Mouse (Mus musculus) urinary bladder, postnatal 25 days (tissue): Measurements from ENCODE around the gene Tacr2.

ENCODE experiments used
- DNase-seq: peaks from one replicate; pipeline ENCODE4 v3.0.0; 2022; ENCODE audit warnings: low spot score

Gene Tacr2

DNA sequence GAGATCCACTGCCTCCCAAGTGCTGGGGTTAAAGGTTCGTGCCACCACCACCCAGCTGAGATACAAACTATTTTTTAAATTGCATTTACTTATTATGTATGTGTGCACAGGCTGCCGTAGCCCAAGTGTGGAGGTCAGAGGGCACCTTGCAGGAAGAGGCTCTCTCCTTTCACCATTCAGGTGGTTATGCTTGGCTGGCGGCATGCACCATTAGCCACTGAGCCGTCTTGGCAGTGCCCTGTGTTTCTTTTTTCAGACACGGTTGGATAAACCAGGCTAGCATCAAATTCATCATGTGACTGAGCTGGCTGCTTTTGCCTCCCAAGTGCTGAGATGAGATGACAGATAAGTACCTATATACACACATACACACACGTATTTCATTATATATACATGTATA lies 13.0 kb upstream of the Tacr2 start:
- no peak for DNase-seq

DNA sequence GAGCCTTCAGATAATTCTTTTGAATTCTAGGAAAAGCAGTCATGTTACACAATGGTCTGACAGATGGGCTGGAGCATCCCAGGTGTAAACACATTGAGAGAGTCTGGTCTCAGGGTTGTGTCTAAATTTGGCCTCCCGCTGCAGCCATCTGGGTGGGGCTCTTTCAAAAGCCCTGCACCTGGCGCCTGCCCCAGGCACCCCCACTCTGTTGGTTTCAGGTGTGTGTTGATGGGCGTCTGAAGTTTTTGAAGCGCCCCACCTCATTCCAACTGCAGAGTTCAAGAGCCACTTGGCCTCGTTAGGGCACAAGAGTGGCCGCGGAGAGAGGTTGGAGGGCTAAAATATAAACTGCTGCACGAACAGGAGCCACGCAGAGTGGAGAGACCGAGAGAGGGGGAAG lies 9.9 kb upstream of the Tacr2 start:
- no peak for DNase-seq

DNA sequence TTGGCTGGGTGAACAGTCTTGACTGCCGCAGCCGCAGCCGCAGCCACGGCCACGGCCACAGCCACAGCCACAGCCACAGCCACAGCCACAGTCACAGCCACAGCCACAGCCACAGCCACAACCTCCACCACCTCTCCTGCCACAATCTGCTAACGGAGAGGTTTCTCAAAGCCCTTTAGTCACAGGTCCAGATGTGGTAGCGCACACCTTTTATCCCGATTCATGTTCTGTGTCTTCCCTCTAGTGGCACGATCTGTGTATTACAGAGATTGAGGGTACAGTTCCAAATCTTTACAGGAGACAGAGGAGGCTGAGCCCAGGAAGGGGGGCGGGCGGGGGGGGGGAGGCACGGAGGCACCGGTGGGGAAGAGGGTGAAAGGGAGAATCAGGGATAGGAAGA lies 9.3 kb upstream of the Tacr2 start:
- no peak for DNase-seq

DNA sequence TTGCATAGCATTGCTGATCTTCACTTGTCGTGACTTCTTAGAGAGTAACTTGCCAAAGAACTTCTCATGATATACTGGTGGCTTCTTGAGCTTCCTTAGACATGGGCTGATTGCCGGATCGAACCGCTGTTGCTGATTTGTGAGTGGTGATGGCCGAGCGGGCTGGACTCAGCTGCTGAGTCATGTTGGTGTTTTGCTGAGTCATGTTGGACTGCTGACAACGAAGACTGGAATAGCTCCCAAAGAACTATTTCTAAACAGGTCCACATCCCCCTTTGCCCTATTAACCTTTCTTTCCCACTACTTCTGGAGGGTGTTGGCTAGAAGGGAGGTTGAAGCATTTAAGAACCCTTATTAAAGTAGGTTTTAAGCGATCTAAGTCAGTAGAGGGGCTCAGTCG lies 8.2 kb upstream of the Tacr2 start:
- DNase-seq: no peak

DNA sequence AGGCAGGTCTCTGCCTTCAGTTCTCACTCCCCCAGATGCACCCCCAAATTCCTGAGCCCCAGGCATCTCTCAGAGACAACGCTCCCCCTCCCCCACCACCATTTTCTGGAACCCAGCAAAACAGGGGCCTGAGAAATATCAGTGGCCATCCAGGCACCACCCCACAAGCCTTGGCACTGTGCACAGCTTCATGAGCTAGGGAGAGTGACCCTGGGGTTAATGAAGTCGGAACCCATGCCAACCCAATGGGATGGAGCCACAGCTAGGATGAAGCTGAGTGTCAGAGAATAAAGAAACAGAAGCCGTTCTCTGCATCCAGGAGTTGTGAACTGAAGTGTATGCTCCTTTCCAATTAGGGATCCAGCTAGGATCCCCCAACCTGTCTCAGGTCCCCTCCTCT lies 5.1 kb upstream of the Tacr2 start:
- no peak for DNase-seq

DNA sequence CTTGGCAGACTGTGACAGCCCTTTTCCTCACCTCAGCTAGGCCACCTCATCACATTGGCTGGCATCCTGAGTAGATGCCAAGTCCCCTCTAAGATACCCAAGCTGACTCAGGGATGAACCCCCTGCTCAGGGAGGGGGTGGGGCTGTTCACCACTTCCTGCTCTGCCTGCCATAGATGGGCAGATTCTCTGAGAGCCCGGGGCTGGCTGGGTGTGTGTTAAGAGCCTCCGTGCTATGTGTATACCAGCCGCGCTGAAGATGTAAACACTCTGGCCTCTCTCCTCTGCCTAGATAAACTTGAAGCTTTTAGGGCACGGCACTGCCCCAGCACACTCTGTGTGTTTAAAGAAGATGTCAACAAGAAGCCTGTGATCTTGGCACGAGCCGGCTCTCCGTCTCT lies 4.4 kb upstream of the Tacr2 start:
- no peak for DNase-seq

DNA sequence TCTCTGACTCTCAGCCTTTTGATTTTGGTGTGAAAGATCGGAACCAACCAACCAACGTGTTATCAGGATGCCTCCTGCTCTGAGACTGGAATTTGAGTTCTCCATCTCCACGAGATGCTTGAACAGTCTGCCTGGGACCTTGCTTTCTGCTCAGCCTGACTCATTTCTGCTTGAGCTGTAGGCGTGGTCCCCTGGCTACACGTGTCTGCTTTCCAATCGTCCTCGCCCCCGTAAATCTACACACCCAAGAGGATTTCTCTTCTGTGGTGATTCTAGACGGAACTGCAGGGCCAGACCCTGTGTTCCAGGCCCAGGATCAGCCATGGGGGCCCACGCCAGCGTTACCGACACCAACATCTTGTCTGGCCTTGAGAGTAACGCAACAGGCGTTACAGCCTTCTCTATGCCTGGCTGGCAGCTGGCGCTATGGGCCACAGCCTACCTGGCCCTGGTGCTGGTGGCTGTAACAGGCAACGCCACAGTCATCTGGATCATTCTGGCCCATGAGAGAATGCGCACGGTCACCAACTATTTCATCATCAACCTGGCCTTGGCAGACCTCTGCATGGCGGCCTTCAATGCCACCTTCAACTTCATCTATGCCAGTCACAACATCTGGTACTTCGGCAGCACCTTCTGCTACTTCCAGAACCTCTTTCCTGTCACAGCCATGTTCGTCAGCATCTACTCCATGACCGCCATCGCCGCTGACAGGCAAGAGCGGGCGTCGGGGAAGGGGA lies 428 bp downstream of the Tacr2 start:
- no peak for DNase-seq

DNA sequence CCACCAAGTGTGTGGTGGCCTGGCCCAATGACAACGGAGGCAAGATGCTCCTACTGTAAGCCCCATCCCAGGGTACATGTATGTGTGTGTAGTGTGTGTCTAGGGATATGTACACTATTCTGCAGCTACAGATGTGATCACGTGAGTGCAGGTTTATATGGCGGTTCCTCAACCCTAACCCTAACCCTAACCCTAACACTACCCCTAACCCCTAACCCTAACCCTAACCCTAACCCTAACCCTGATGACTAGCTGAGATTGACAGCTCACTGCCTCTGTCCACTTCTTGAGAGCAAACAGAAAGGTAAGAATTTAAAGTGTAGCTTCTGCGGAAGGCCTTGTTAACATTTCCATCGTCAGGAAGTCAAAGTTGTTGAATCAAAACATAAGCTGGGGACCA lies 6.1 kb downstream of the Tacr2 start:
- no peak for DNase-seq

DNA sequence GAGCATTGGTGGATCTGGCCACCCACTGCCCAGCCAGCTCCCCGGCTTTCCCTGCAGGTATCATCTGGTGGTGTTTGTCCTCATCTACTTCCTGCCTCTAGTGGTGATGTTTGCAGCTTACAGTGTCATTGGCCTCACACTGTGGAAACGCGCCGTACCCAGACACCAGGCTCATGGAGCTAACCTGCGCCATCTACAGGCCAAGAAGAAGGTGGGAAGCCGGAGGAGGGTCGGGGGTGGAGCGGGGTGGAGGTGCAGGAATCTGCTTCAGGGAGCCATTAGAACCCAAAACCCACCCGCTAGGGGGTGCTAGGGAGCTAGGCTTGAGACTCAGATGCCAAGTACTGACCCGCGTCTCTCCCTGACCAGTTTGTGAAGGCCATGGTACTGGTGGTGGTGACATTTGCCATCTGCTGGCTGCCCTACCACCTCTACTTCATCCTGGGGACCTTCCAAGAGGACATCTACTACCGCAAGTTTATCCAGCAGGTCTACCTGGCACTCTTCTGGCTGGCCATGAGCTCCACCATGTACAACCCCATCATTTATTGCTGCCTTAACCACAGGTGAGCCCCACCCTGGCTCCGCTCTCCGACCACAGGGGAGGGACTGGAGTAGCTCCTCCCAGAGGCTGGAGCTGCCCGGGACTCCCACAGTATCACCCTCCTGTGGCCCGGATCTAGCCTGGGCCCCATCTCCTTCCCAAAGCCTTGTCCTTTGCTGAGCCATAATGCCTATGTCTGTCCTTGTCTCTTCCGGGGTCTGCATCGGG lies 9.1 kb downstream of the Tacr2 start:
- DNase-seq: peak; percentile 53

DNA sequence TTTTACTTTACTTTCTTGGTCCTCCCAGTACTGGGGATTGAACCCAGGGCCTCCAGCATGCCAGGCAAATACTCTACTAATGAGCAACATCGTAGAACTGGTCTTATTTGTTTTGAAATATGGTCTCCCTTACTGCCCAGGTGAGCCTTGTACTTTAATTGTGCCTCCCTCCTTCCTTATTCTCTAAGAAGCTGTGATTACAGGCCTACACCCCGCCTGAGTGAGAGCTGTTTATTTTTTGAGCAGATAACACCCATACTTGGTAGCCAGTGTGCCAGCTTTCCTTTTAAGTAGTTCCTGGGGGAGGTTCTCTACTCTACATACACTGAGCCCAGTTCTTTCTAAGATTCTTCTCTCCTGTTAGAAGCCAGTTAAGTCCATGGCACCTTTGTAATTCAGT lies 12.1 kb downstream of the Tacr2 start:
- DNase-seq: no peak

DNA sequence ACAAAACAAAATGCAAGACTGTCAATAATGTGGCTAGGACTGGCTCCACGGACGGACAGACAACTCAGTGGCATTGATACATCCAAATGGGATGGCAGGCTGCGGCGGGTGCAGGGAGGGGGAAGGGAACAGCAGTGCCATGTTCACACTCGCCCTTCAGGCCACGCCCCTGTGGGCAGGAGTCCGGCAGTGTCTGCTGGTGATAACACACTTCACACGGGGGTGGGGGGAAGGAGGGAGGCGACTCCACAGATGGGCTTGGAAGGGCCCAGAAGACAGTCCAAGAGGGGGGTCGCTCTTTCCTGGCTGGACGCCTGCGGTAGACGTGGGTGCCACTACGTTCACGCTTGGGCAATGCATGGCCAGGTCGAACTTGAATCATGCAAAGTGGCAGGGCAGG lies 17.0 kb downstream of the Tacr2 start:
- no peak for DNase-seq

DNA sequence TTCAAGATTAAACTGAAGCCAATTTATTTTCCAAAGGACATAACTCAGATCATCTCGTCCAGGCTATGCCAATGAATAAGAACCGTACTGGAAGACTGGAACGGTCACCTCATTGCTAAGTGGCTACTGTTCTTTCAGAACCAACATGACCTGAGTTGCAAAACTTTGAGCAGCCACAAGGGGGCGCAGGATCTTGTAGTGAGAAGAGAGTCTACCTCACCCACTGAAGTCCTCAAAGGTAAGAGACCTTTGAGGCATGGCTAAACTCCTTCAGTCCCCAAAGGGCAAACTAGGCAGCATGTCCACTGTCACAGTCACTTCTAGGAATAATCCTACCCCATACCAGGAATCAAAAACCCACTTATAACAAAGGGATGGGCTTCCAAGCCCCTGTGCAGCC lies 23.0 kb downstream of the Tacr2 start:
- DNase-seq: peak; percentile 93

DNA sequence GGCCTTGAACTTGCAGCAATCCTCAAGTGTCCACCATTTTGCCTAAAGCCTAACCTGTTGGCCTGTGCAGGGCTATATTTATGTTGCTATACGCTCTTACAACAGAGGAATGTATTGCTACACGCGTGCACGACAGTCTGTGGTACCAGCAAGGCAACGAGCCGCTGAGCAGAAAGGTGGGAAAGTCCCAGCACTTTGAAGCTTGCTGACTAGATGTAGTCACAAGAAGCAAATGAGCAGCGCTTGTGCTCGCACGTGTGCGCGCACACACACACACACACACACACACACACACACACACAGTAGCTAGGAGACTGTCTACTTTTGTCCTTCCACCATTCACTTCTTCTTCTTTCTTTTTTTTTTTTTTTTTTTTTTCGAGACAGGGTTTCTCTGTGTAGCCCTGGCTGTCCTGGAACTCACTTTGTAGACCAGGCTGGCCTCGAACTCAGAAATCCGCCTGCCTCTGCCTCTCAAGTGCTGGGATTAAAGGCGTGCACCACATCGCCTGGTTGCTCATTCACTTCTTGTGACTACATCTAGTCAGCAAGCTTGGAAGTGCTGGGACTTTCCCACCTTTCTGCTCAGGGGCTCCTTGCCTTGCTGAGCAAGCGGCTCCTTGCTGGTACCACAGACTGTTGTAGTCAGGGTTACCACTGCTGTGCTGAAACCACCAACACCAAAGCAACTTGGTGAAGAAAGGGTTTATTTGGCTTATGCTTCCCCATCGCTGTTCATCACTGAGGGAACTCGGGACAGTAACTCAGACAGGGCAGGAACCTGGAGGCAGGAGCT lies 25.5 kb downstream of the Tacr2 start:
- no peak for DNase-seq

DNA sequence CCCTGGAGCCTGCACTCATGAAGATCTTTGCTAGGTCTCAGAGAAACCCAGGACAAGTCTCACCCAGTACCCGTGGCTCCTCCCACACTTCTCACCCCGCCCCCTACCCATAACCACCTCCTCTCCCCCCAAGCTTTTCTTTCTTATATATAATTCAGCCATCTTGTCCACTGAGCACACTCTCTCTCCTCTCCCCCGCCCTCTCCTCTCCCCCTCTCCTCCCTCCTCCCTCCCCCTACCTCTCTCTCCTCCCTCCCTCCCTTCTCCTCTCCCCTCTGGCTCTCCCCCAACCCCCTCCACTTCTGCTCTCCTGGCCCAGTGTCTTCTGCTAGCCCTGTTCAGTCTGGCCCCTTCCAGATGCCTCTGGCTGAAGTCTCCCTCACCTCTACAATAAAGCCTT lies 26.8 kb downstream of the Tacr2 start:
- DNase-seq: no peak

DNA sequence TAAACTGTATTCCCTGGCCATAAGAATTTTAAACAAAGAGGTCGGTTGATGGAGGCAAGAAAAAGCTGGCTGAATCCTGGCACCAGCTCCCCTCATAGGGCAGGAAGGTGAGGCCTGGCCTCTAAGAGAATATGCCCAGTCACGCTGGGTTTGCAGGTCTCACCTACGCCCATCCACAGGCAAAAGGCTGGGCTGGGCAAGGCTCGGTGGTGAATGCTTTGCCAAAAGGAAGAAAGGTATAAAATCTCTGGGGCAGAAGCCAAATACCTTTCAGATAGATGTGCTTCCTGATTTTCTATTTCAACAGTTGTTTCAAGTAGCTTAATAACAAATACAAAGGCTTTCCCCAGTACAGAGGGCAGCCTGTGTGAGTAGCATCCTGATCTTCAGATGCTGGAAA lies 27.4 kb downstream of the Tacr2 start:
- DNase-seq: no peak

DNA sequence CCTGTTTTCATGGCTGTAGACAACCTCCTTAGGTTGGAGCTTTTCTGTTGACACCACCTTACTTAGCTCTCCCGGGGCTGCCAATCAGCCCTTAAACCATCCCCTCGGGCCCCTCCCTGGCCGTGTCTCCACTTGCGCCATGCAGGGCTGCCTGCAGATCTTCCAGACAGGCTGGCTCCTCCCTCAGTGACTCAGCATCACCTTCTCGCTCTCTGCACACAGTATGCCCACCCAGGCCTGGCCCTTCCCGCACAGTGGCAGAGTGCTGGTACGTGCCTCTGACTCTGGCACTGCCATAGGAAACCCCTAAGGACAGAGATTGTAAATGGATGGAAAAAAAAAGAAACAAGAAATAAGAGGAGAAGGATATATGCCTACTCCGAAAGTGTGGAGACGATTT lies 30.5 kb downstream of the Tacr2 start:
- peak; percentile 33 for DNase-seq

DNA sequence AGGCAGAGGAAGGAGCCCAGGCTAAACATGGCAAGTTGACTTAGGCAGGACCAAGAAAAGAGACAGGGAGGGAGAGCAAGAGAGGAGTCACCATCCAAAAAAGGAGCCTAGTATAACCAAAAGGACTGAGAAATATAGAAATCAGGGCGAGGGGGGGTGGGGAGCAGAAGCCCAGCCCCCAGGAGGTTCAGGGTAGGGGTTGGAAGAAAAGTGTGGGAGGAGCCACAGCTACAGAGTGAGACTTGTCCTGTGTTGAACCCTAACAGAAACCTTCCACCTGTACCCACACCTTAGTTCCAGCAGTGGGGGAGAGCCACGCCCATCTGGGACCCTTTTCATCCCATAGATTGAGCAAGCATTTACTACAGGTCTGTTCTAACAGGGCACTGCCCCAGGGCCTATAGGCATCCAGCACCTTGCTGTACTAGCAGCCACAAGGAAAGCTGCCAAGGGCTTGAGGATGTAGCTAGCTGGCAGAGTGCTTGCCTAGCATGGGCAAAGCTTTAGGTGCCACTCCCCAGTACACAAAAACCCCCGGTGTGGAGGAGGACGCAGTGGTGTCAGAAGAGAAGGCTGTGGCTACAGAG lies 31.1 kb downstream of the Tacr2 start:
- DNase-seq: no peak

DNA sequence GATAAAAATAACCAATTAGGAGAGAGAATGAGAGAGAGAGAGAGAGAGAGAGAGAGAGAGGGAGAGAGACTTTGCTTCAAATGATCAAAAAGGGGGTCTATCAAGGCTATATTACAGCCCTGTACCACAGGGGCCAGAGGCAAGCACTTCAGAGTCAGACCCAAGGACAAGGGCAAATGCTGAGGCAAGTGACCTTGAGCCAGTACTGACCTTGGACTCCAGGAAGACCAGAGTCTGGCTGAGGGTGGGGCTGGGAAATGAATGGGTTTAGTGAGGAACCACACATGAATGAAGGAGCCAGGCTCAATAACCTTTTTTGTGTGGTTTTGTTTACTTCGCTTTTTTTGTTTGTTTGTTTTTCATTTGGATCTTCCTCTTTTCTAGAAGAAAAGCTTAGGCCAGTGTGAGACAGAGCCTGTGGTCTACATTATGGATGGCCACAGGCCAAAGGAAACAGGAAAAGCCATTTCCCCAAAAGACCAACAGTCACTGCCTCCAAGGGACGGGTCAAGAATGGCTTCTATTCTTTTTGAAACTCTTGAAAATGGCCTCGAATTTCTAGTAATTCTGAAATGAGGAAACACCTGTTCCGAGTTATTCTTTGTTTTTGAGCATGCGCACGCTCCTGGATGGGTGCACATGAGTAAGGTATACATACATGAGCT lies 35.4 kb downstream of the Tacr2 start:
- no peak for DNase-seq

DNA sequence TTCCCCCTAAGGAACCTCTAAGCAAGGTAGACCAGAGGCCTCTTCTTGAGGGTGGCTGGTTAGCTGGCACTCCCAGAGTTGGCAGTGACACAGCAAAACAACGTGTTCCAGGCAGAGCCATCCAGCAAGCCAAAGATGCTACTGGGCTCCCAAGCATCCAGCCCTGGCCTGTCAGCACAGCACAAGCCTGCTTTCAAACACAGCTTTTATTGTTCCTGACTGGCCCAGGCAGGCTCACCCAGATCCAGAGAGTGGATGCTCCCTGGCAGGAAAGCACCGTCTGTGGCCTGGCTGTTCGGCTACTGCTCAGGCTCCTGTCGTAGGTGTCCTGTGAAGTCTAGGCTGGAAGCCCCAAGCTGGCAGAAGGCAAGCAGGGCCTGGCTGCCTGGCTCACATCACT lies 41.9 kb downstream of the Tacr2 start:
- DNase-seq: no peak

DNA sequence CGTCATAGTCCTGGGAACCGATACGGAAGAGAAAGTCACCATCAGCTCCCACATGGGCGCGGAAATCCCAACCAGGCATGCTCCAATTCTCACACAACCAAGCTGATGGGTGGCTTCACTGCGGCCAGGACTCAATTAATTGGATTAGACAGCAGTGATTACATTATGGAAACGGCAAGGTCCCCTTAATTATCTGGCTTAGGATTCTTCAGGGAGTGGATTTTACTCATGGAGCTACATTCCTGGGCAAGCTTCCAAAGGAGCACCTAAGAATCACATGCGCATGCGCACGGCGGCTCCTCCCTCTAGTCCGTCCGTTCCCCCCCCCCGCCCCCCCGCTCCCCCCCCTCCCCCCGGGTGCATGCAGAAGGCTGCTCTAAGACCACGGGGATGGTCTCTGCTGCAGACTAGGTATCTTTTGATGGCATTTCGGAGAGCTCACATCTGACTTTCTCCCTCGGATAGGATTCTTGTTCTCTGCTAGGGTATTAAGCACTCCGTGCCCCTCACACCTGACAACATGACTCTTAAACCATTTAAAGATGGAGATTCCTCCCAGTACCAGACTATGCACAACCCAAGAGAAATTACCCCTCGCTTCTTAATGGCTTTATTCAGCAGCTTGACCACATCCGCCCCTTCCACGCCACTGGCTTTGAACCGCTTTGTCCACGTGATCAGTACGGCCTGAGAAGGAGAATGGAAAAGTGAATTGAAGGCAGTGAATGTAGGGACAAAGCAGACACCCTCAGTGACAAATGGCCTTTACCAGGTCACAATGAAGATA lies 44.0 kb downstream of the Tacr2 start:
- no peak for DNase-seq
